Mouse (Mus musculus): ENCODE measurements around the gene Mdk.
A peak's percentile ranks its signal among the peaks of the same experiment; 100 is the strongest.

The Mdk gene

GRCm38 (mm10) chr2:91958049-91958448 is 26.0 kb upstream of the Mdk start:
- peak; percentile 65 for DNase-seq

GRCm38 (mm10) chr2:91957096-91957495 is 25.0 kb upstream of the Mdk start:
- peak; percentile 73 for DNase-seq

- DNase-seq, result no peak
Measured at GRCm38 (mm10) chr2:91955875-91956274, 23.8 kb upstream of the Mdk start.

GRCm38 (mm10) chr2:91955121-91955591 is 23.1 kb upstream of the Mdk start:
- DNase-seq, result peak; percentile 72

- peak; percentile 75 for DNase-seq
Measured at GRCm38 (mm10) chr2:91953825-91954224, 21.7 kb upstream of the Mdk start.

- peak; percentile 92 for DNase-seq
Measured at GRCm38 (mm10) chr2:91950275-91951085, 18.4 kb upstream of the Mdk start.

- peak; percentile 88 for DNase-seq
Measured at GRCm38 (mm10) chr2:91949411-91950274, 17.5 kb upstream of the Mdk start.

GRCm38 (mm10) chr2:91948792-91949241 is 16.7 kb upstream of the Mdk start:
- DNase-seq, result peak; percentile 73

GRCm38 (mm10) chr2:91948151-91948509 is 16.0 kb upstream of the Mdk start:
- no peak for DNase-seq

GRCm38 (mm10) chr2:91947397-91948150 is 15.5 kb upstream of the Mdk start:
- peak; percentile 76 for DNase-seq

- DNase-seq, result peak; percentile 65
Measured at GRCm38 (mm10) chr2:91946836-91947235, 14.7 kb upstream of the Mdk start.

GRCm38 (mm10) chr2:91945483-91945882 is 13.4 kb upstream of the Mdk start, which contains the start of gene Gm9821:
Gene Gm9821 (plus strand): TSS chr2:91945703.
- DNase-seq, result peak; percentile 58

- DNase-seq, result peak; percentile 83
Measured at GRCm38 (mm10) chr2:91944170-91944950, 12.3 kb upstream of the Mdk start.

GRCm38 (mm10) chr2:91942356-91942755 is 10.3 kb upstream of the Mdk start:
- DNase-seq, result no peak

GRCm38 (mm10) chr2:91939303-91939935 is 7.3 kb upstream of the Mdk start:
- peak; percentile 38 for DNase-seq

- peak; percentile 43 for DNase-seq
Measured at GRCm38 (mm10) chr2:91936154-91936553, 4.1 kb upstream of the Mdk start.

GRCm38 (mm10) chr2:91934826-91935525 is 2.9 kb upstream of the Mdk start:
- peak; percentile 78 for DNase-seq

- DNase-seq, result peak; percentile 49
Measured at GRCm38 (mm10) chr2:91934016-91934415, 1.9 kb upstream of the Mdk start.

GRCm38 (mm10) chr2:91933471-91933870 is 1.4 kb upstream of the Mdk start:
- DNase-seq, result peak; percentile 89

GRCm38 (mm10) chr2:91932737-91933350 is 747 bp upstream of the Mdk start:
- DNase-seq, result peak; percentile 81
